Mouse (Mus musculus): ENCODE results near the gene Mapkapk3. TPM values are rescaled to one million over a fixed set of nuclear protein-coding genes. Genes with fewer than 3 reads are reported as not detected.

Gene Mapkapk3
- polyA plus RNA-seq, 1 experiment from 2014 or later = 6.9 TPM

DNA sequence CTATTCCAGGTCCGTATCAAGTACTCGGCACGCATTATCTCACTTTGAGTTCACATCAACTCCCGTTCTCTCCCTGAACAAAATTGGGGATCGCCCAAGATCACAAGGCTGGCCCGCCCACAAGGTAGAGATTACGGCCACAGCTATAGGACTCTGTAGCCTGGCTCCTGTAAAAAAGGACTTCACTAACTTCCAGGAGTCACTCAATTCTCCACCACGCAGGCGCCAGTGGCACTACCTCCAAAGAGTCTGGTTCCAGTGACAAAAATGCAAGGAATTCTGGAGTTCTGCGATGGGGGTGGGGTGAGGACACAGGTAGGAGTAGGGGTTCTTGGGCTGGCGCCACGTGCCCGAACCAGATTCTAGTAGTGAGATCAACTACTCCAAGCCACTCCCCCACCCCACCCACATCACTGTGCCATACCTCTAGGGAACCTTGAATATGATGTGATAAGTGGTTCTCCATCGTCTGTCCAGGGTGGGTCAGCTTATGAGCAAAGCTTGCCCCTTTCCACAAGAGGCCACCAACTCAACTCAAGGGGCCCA lies 1.5 kb downstream of the Mapkapk3 start:
- peak overlapping the region; percentile 92 for H3K4me2 ChIP-seq
- H3K9ac ChIP-seq = no peak overlapping the region
- H3K36me3 ChIP-seq = no peaks in the 10 kb centered on the region
- H3K4me1 ChIP-seq (replicated peaks) = peaks cover 21% of the 10 kb centered on the region
- H3K27ac ChIP-seq = no peak overlapping the region
- WGBS = 81% methylated on average over 14 of the region's 14 CpGs
- peak overlapping the region; percentile 62 for H3K4me3 ChIP-seq
- H3K27me3 ChIP-seq = no peaks in the 10 kb centered on the region
- ATAC-seq (replicated peaks; ENCODE audit: insufficient number of reproducible peaks, insufficient read depth, low FRiP score, low read depth) = no peak
- H3K9me3 ChIP-seq (replicated peaks) = no peaks in the 10 kb centered on the region

DNA sequence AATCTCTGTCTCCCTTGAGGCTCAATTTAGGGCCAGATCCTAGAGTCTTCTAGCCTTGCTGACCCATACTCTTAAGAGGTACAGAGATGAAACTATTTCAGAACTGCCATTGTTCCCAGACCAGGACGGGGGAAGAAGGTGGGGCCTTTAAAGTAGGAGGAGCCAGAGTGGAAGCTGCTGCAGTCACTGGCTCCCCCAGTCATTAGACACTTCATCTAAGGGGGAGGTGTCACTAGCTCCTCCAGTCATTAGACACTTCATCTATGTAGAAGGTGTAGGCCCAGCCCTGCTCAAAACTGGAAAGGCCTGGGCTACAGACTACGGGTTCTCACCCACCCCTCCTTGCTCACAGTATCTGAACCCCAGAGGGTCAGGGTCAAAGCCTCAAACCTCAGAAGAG lies 2.4 kb downstream of the Mapkapk3 start:
- no peak for ATAC-seq (replicated peaks; ENCODE audit: insufficient number of reproducible peaks, insufficient read depth, low FRiP score, low read depth)
- Histone ChIP-seq H3K9me3 (replicated peaks) (no peaks in the 10 kb centered on the region), H3K4me3 (no peak overlapping the region), H3K27ac (no peak overlapping the region), H3K4me2 (no peak overlapping the region), H3K36me3 (no peaks in the 10 kb centered on the region), H3K9ac (no peak overlapping the region), H3K27me3 (no peaks in the 10 kb centered on the region), H3K4me1 (replicated peaks) (peaks cover 21% of the 10 kb centered on the region)
- 74% methylated on average over 2 of the region's 2 CpGs for WGBS

DNA sequence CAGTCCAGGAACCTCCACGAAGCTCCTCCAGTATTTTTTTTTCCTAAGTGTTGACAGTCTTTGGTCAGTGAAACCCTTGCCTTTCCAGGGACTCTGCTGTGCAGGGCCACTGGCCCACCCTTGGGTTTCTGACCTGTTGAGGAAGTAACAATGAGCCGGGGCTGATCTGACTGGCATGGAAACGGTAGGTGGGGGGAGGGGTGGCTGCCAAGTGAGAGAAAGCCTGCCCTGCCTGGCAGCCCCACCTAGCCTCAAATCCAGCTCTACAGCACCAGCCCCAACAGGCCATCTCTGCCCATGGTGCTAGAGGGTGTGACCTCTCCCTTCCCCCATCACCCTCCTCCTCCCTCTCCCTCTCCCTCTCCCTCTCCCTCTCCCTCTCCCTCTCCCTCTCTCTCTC lies 4.7 kb downstream of the Mapkapk3 start:
- H3K36me3 ChIP-seq = no peaks in the 10 kb centered on the region
- no peak overlapping the region for H3K4me3 ChIP-seq
- no peaks in the 10 kb centered on the region for H3K9me3 ChIP-seq (replicated peaks)
- H3K27me3 ChIP-seq = no peaks in the 10 kb centered on the region
- no peak overlapping the region for H3K9ac ChIP-seq
- no peak for ATAC-seq (replicated peaks; ENCODE audit: insufficient number of reproducible peaks, insufficient read depth, low FRiP score, low read depth)
- WGBS = 17% methylated on average over 3 of the region's 3 CpGs
- no peak overlapping the region for H3K4me2 ChIP-seq
- H3K4me1 ChIP-seq (replicated peaks) = peaks cover 21% of the 10 kb centered on the region
- H3K27ac ChIP-seq = no peak overlapping the region

DNA sequence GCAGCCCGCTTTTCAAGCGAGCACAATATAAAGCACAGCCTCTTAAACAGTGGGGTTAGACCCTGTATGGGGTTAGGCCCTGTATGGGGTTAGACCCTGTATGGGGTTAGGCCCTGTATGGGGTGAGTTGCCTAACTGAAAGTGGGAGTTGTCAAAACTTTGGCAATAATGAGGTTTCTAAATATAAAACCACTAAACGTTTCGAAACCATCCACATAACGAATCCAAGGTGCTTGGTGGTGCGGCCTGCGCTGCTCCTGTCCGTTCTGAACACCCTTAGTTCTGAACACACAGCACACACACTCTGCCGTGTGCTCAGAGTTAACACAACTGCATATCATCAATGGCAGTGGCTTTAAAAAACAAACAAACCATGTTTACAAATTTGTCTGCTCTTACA lies 6.7 kb downstream of the Mapkapk3 start:
- ATAC-seq (replicated peaks; ENCODE audit: insufficient number of reproducible peaks, insufficient read depth, low FRiP score, low read depth) = no peak
- WGBS = 88% methylated on average over 9 of the region's 9 CpGs
- Histone ChIP-seq H3K27me3 (no peaks in the 10 kb centered on the region), H3K9ac (no peak overlapping the region), H3K9me3 (replicated peaks) (no peaks in the 10 kb centered on the region), H3K36me3 (no peaks in the 10 kb centered on the region), H3K27ac (no peak overlapping the region), H3K4me1 (replicated peaks) (peaks cover 25% of the 10 kb centered on the region), H3K4me3 (no peak overlapping the region), H3K4me2 (no peak overlapping the region)

DNA sequence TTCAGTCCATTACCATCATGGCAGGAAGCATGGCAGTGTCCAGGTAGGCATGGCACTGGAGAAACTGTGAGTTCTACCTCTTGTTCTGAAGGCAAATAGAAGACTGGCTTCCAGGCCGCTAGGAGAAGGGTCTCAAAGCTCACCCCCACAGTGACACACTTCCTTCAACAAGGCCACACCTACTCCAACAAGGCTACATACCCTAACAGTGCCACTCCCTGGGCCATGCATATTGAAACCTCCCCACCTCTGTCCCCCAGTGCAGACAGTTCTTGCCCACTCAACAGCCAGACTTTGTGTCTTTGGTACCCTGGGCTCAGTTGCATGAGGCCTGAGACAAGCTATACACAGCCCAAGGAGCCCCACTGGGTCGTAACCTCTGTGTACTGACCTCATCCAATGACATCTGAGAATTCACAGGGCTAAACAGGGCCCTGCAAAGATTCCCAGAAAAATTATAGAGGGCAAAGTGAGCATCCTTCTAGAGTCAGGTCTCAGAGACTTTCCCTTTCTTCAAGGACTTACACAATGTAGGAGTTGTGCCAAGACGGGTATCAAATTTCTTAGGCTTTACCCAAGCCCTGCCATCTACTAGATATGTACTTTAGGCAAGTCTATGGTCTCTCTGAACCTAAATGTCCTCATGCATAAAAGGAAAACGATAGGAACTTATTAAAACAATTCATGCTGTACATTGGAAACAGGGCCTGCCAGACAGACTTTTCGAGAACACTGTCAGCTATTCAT lies 8.3 kb downstream of the Mapkapk3 start:
- WGBS = 86% methylated on average over 5 of the region's 5 CpGs

DNA sequence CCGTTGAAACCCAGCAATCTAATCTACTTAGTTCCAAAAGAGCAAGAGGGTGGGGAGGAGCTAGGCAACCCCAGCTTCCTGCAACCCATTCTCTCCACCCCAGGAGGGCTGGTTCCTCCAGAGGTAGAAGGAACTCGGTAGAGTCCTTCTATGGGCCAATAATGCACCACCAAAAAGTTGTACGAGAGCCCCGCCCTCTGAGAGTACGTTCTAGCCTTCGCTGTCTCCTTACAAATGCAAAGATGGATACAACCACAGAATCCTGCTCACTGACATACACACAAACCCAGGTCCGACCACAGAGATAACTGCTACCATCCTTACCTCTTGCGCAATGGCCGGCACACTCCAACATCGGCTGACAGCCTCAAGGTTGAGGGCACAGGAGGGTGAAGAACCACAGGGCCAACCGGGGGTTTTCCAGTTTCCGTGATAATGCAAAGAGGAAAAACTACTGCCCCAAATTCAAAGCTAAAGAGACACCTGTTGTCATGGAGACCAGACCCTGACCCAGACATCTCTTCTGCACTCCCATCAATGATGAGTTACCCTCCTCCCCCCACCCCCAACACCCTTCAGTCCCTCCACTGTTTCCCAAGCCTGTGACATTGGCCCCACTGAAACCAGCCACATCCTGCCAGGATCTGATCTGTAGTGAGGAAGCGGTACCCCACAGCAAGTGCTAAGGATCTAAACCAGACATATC lies 9.2 kb downstream of the Mapkapk3 start:
- Histone ChIP-seq H3K4me2 (peak overlapping the region; percentile 39), H3K36me3 (no peaks in the 10 kb centered on the region), H3K27me3 (no peaks in the 10 kb centered on the region), H3K4me3 (peak overlapping the region; percentile 18; the same call in 1 of the 2 replicates), H3K9me3 (replicated peaks) (no peaks in the 10 kb centered on the region), H3K27ac (peak overlapping the region; percentile 27; the same call in 1 of the 2 replicates), H3K9ac (no peak overlapping the region), H3K4me1 (replicated peaks) (peaks cover 25% of the 10 kb centered on the region)
- WGBS = 37% methylated on average over 13 of the region's 13 CpGs
- no peak for ATAC-seq (replicated peaks; ENCODE audit: insufficient number of reproducible peaks, insufficient read depth, low FRiP score, low read depth)

More for the DNA sequence above, 8.3 kb downstream of the Mapkapk3 start:
- Histone ChIP-seq H3K4me1 (replicated peaks) (peaks cover 25% of the 10 kb centered on the region), H3K9me3 (replicated peaks) (no peaks in the 10 kb centered on the region), H3K27me3 (no peaks in the 10 kb centered on the region), H3K27ac (no peak overlapping the region), H3K4me2 (no peak overlapping the region), H3K9ac (no peak overlapping the region), H3K36me3 (no peaks in the 10 kb centered on the region), H3K4me3 (no peak overlapping the region)
- no peak for ATAC-seq (replicated peaks; ENCODE audit: insufficient number of reproducible peaks, insufficient read depth, low FRiP score, low read depth)

DNA sequence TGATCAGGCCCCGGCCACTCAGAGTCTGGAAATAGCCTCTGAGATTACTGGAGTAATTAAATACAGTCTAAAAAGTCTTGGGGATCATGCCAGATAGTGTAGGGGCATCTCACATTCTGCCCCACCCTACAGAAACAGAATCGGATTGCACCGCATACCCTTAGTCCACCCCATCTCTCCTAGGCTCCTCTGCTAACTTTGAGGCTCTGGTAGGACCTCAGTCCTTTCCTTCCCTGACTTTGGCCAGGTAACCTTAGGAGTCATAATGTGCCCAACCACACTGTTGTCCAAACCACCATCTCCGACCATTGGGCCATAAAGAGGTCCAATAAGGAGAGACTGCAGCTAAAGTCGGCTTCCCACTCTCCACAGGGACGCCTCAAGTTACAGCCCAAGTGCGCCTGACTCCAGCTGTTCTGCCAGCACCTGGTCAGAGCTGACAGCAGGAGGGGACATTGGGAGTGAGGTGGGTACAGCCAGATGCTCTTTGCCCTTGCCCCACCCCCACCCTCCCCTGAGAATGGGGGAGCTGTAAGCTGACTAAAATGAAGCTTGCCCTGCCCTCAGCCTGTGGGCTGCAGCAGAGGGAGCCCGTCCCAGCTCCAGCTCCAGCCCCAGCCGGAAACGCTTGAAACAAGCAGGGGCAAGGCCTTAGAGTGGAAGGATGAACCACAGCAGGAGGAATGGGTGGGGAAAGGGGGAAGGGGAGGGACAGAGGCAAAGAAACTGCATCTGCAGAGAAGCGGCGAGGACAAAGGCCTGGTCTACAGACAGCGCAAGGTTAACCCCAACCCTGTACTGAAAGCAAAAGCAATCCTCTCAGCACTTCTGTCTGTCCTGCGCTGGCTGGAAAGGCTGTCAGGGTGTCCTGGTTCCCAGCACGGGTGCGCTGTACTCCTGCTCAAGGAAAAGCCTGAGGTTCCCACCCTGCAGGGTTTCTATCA lies 10.0 kb downstream of the Mapkapk3 start:
- WGBS = 26% methylated on average over 16 of the region's 16 CpGs
- H3K36me3 ChIP-seq = no peaks in the 10 kb centered on the region
- peak overlapping the region; percentile 39 for H3K4me2 ChIP-seq
- H3K9me3 ChIP-seq (replicated peaks) = no peaks in the 10 kb centered on the region
- H3K27me3 ChIP-seq = no peaks in the 10 kb centered on the region
- peaks cover 23% of the 10 kb centered on the region for H3K4me1 ChIP-seq (replicated peaks)
- H3K4me3 ChIP-seq = peak overlapping the region; percentile 18; the same call in 1 of the 2 replicates
- peak overlapping the region; percentile 27; the same call in 1 of the 2 replicates for H3K27ac ChIP-seq
- 0 out of 2 replicates have a peak, but pooled peaks have one; percentile 32 for ATAC-seq (replicated peaks; ENCODE audit: insufficient number of reproducible peaks, insufficient read depth, low FRiP score, low read depth)
- no peak overlapping the region for H3K9ac ChIP-seq

DNA sequence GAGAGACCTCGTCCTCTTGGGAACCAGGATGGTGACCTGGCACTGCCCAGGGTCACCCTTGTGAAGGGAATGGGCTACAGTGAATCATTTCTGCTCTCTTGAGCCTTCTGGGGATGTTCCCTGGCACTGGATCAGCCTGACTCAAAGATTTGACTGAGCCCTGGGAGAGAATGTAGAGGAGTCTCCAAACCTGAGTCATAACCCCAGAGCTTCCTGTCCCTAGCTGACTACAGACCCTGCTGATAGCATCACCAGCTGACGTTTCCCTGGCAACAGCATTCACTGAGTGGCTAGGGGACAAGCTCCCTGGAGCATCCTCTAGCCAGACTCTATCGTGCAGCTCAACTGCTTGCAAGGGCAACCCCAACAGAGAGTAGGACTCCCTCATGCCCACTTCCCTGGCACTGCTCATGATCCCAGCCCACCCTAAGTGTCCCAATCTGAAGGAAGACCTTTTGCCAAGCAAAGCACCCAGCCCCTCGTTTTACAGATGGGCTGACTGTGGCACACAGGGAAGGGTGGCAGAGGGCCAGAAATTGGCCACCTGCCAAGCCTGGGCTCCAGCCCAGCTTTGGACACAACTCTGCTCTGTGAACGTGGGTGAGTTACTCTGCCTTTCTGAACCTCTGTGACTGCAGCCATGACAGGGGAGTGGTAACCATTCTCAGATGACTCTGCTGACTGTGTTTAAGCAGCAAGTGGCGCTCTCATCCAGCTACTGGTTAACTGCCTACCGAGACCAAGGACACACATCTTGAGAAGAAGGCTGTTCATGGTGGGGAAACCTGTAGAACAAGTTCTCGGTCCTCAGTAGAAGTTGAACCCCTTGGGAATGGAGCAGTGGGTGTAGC lies 10.9 kb downstream of the Mapkapk3 start:
- H3K4me2 ChIP-seq = no peak overlapping the region

DNA sequence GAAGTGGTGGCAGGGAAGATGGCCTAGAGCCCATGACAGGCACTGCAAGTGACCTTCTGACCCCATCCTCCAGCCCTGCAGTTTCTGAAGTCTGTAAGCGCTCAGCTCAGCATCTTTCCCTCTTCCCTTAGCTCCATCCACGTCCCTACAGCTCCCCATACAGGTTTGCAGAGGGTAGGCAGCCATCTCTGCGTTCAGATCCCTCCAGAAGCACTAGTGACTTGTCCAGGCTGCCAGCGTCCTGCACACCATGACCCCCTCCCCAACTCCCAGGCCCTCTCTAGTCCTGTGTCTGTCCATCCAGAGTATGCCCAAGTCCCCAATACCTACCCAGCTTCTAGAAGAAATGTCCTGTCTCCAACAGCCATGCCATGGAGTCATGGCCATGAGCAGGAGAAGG lies 11.6 kb downstream of the Mapkapk3 start:
- Histone ChIP-seq H3K36me3 (no peaks in the 10 kb centered on the region), H3K27ac (no peak overlapping the region), H3K4me2 (no peak overlapping the region), H3K4me1 (replicated peaks) (peaks cover 23% of the 10 kb centered on the region), H3K4me3 (no peak overlapping the region), H3K9me3 (replicated peaks) (no peaks in the 10 kb centered on the region), H3K27me3 (no peaks in the 10 kb centered on the region), H3K9ac (no peak overlapping the region)
- ATAC-seq (replicated peaks; ENCODE audit: insufficient number of reproducible peaks, insufficient read depth, low FRiP score, low read depth) = no peak
- WGBS = 57% methylated on average over 4 of the region's 4 CpGs

More for the DNA sequence above, 10.9 kb downstream of the Mapkapk3 start:
- Histone ChIP-seq H3K9me3 (replicated peaks) (no peaks in the 10 kb centered on the region), H3K9ac (no peak overlapping the region), H3K4me1 (replicated peaks) (peaks cover 23% of the 10 kb centered on the region), H3K27me3 (no peaks in the 10 kb centered on the region), H3K36me3 (no peaks in the 10 kb centered on the region), H3K27ac (no peak overlapping the region), H3K4me3 (no peak overlapping the region)
- ATAC-seq (replicated peaks; ENCODE audit: insufficient number of reproducible peaks, insufficient read depth, low FRiP score, low read depth) = 0 out of 2 replicates have a peak, but pooled peaks have one; percentile 30
- 42% methylated on average over 8 of the region's 8 CpGs for WGBS

DNA sequence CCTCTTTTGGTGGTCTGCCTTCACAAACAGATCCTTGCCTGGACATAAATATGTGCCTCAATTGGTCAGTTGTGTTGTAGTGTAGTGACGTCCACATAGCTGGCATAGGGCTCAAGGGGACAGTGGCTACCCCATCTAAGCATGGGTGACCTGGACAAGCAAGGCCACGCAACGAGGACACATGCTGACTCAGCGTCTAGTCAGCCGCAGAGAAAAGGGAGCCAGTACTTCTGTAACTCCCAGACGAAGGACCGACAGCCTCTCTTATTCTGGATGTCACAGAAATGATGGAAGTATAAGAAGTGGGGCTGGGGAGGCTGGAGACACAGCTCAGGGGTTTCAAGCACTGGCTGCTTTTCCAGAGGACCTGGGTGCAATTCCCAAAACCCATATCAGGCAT lies 12.1 kb downstream of the Mapkapk3 start:
- Histone ChIP-seq H3K4me2 (no peak overlapping the region), H3K4me3 (no peak overlapping the region), H3K36me3 (no peaks in the 10 kb centered on the region), H3K9me3 (replicated peaks) (no peaks in the 10 kb centered on the region), H3K27ac (no peak overlapping the region), H3K4me1 (replicated peaks) (peaks cover 23% of the 10 kb centered on the region), H3K9ac (no peak overlapping the region), H3K27me3 (no peaks in the 10 kb centered on the region)
- WGBS = 82% methylated on average over 7 of the region's 7 CpGs
- ATAC-seq (replicated peaks; ENCODE audit: insufficient number of reproducible peaks, insufficient read depth, low FRiP score, low read depth) = no peak

All from heart, embryonic 15.5 days (tissue).